9 mouse cellular contexts compared by ENCODE assay signal in the genomic region with DNA sequence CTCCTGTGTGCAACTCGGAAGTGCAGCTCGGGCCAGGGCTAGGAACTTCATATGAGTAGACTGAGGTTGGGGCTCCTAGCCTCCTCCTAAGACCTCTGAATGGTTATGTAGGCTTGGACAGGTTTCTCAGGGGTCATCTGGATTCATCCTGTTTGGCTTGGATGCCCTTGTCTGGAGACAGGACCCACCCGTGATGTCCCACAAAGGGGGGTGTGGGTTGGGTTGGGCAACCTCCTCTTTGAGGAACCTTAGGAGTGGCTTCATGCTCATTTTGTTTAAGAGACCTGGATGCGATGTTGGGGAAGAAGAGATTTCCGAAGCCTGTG. TPM values are rescaled to one million over a fixed set of nuclear protein-coding genes. Genes with fewer than 3 reads are reported as not detected.
DNase-seq lines count a peak whose midpoint lies in the region; ATAC-seq and TF ChIP-seq lines count a peak whose summit lies in the region.
"Had no signal": no experiment of that assay in that cellular context is flagged by ENCODE, and none has a peak within 500 bp of the region (broad histone marks: within the 10 kb centered on the region; RNA-seq: fewer than 3 reads in every experiment).

No protein-coding gene starts in this region.

- TF ChIP-seq CTCF in CH12.LX (conservative IDR thresholded peaks at IDR 0.05 in 1 of 2, IDR thresholded peaks at IDR 0.05 in 1 of 2; ENCODE audit: low read depth in 2 of 2, low read length in 2 of 2), result no peak

- peak overlapping the region; percentile 77 for H3K4me3 ChIP-seq in forebrain, embryonic 12.5 days (replicated peaks)
- H3K4me3 ChIP-seq in forebrain, embryonic 14.5 days (ENCODE audit: low read depth, low read length), result no peak overlapping the region
- H3K4me3 ChIP-seq in CH12.LX (replicated peaks in 1 of 3; ENCODE audit: low read depth in 2 of 3, low read length in 2 of 3, poor library complexity in 1 of 3), result no peak overlapping the region
- peak overlapping the region; percentile 89 for H3K4me3 ChIP-seq in heart, embryonic 13.5 days
- H3K4me3 ChIP-seq in liver, embryonic 12.5 days, result peak overlapping the region; percentile 96

- H3K9ac ChIP-seq in forebrain, embryonic 12.5 days, result peak overlapping the region; percentile 84; the same call in 1 of the 2 replicates
- H3K9ac ChIP-seq in forebrain, embryonic 14.5 days (ENCODE audit: low read length), result no peak overlapping the region; the same call in 1 of the 2 replicates
- no peak overlapping the region for H3K9ac ChIP-seq in CH12.LX (ENCODE audit: insufficient read depth, low read depth)
- H3K9ac ChIP-seq in heart, embryonic 13.5 days, result peak overlapping the region; percentile 100
- H3K9ac ChIP-seq in liver, embryonic 12.5 days, result peak overlapping the region; percentile 99

- H3K4me2 ChIP-seq in forebrain, embryonic 12.5 days, result peak overlapping the region; percentile 93
- no peak overlapping the region; the same call in 1 of the 2 replicates for H3K4me2 ChIP-seq in forebrain, embryonic 14.5 days (ENCODE audit: low read length)
- H3K4me2 ChIP-seq in CH12.LX (ENCODE audit: insufficient read depth, low read depth, poor library complexity, severe bottlenecking), result no peak overlapping the region
- peak overlapping the region; percentile 97 for H3K4me2 ChIP-seq in heart, embryonic 13.5 days
- H3K4me2 ChIP-seq in liver, embryonic 12.5 days, result peak overlapping the region; percentile 94

- no peaks in the 10 kb centered on the region for H3K27me3 ChIP-seq in forebrain, embryonic 12.5 days
- H3K27me3 ChIP-seq in forebrain, embryonic 14.5 days (replicated peaks; ENCODE audit: control insufficient read depth, insufficient read depth, low read length), result no peaks in the 10 kb centered on the region
- no peaks in the 10 kb centered on the region for H3K27me3 ChIP-seq in CH12.LX (replicated peaks)
- H3K27me3 ChIP-seq in heart, embryonic 13.5 days (replicated peaks), result no peaks in the 10 kb centered on the region
- H3K27me3 ChIP-seq in liver, embryonic 12.5 days (replicated peaks), result no peaks in the 10 kb centered on the region

- ATAC-seq in forebrain, embryonic 12.5 days (ENCODE audit: low FRiP score), result no peak
- no peak for ATAC-seq in forebrain, embryonic 14.5 days
- no peak for ATAC-seq in heart, embryonic 13.5 days (ENCODE audit: extremely low read depth, insufficient number of reproducible peaks, low FRiP score, low TSS enrichment)
- ATAC-seq in liver, embryonic 12.5 days, result no peak

- DNase-seq in forebrain, embryonic 14.5 days (ENCODE audit: low spot score), result no peak
- DNase-seq in CH12.LX (ENCODE audit: extremely low read depth), result no peak
- DNase-seq in testis, postnatal 14 days (ENCODE audit: low spot score), result no peak
- DNase-seq in adrenal gland, adult 8-10 months, result no peak
- no peak for DNase-seq in layer of hippocampus, adult 8-10 months (ENCODE audit: low spot score in 2 of 2)
- DNase-seq: kidney, adult 8-10 months had no signal

- peak overlapping the region; percentile 96 for H3K27ac ChIP-seq in forebrain, embryonic 12.5 days
- H3K27ac ChIP-seq in forebrain, embryonic 14.5 days (ENCODE audit: low read depth, low read length), result no peak overlapping the region; the same call in 1 of the 2 replicates
- H3K27ac ChIP-seq in CH12.LX (ENCODE audit: insufficient read depth, low read depth), result no peak overlapping the region
- peak overlapping the region; percentile 99 for H3K27ac ChIP-seq in heart, embryonic 13.5 days (replicated peaks)
- H3K27ac ChIP-seq in liver, embryonic 12.5 days, result peak overlapping the region; percentile 99

- TF ChIP-seq RAD21 in CH12.LX (IDR thresholded peaks at IDR 0.05; ENCODE audit: low read depth, low read length), result no peak

- no peak for TF ChIP-seq POLR2A in CH12.LX (IDR thresholded peaks at IDR 0.05; ENCODE audit: low read depth, low read length)

- dilution Hi-C loops in CH12.LX (cut with MboI; ENCODE audit: extremely low pct_ligation_motif_present, extremely low pct_unique_long_range_greater_than_20kb, low sequenced_read_pairs), result no loop called here

- no peak for TF ChIP-seq EP300 in CH12.LX (IDR thresholded peaks at IDR 0.05; ENCODE audit: low read length)

- in situ Hi-C loops in CH12.LX (cut with MboI; ENCODE audit: low pct_ligation_motif_present, low pct_unique_long_range_greater_than_20kb, low sequenced_read_pairs), result no loop called here

- peaks cover 37% of the 10 kb centered on the region for H3K36me3 ChIP-seq in forebrain, embryonic 12.5 days (replicated peaks)
- H3K36me3 ChIP-seq in forebrain, embryonic 14.5 days (ENCODE audit: control insufficient read depth, insufficient read depth, low read length), result peaks cover 31% of the 10 kb centered on the region
- peaks cover 37 to 61% of the 10 kb centered on the region in 2 experiments for H3K36me3 ChIP-seq in CH12.LX (replicated peaks in 1 of 2; ENCODE audit: control insufficient read depth in 1 of 2, insufficient read depth in 1 of 2, low read length in 1 of 2)
- peaks cover 63% of the 10 kb centered on the region for H3K36me3 ChIP-seq in heart, embryonic 13.5 days
- peaks cover 69% of the 10 kb centered on the region for H3K36me3 ChIP-seq in liver, embryonic 12.5 days

- no peaks in the 10 kb centered on the region for H3K9me3 ChIP-seq in forebrain, embryonic 12.5 days
- no peaks in the 10 kb centered on the region for H3K9me3 ChIP-seq in forebrain, embryonic 14.5 days (replicated peaks; ENCODE audit: control insufficient read depth, low read length)
- no peaks in the 10 kb centered on the region for H3K9me3 ChIP-seq in CH12.LX (replicated peaks; ENCODE audit: low read length)
- H3K9me3 ChIP-seq in heart, embryonic 13.5 days, result no peaks in the 10 kb centered on the region
- H3K9me3 ChIP-seq in liver, embryonic 12.5 days (replicated peaks), result no peaks in the 10 kb centered on the region

- WGBS in forebrain, embryonic 12.5 days, result 59% methylated on average over 5 of the region's 5 CpGs
- 59% methylated on average over 5 of the region's 5 CpGs for WGBS in forebrain, embryonic 14.5 days
- WGBS in heart, embryonic 13.5 days, result 49% methylated on average over 5 of the region's 5 CpGs
- 41% methylated on average over 5 of the region's 5 CpGs for WGBS in liver, embryonic 12.5 days (ENCODE audit: insufficient replicate concordance)

- peaks cover 10% of the 10 kb centered on the region; the same call in 1 of the 2 replicates for H3K79me2 ChIP-seq in CH12.LX (replicated peaks; ENCODE audit: control insufficient read depth, extremely low read depth, insufficient read depth, poor library complexity, severe bottlenecking)

- peaks cover 49% of the 10 kb centered on the region for H3K4me1 ChIP-seq in forebrain, embryonic 12.5 days
- H3K4me1 ChIP-seq in forebrain, embryonic 14.5 days (ENCODE audit: control insufficient read depth, insufficient read depth, low read length), result peaks cover 15% of the 10 kb centered on the region
- peaks cover 14 to 52% of the 10 kb centered on the region in 2 experiments for H3K4me1 ChIP-seq in CH12.LX (ENCODE audit: control insufficient read depth in 1 of 2, insufficient read depth in 2 of 2)
- H3K4me1 ChIP-seq in heart, embryonic 13.5 days, result peaks cover 50% of the 10 kb centered on the region
- peaks cover 82% of the 10 kb centered on the region for H3K4me1 ChIP-seq in liver, embryonic 12.5 days

RNA-seq across cellular contexts. Expression of a gene that starts 14.5 kb away (rescaled TPM):
- polyA plus RNA-seq in forebrain, embryonic 12.5 days (2016; fragmentation: Nextera tagmentation; extraction: Ambion mirVana), result 32.7 and 33.7 TPM in 2 replicates
- 25.1 and 33.2 TPM in 2 replicates for polyA plus RNA-seq in forebrain, embryonic 14.5 days (2014; fragmentation: Nextera tagmentation; extraction: Ambion mirVana)
- total RNA-seq in CH12.LX (2012; rRNA removed) (28.0 and 40.1 TPM in 2 replicates), CH12.LX (2014; rRNA removed) (24.0 and 24.4 TPM in 2 replicates)
- 57.4 and 60.5 TPM in 2 replicates for polyA plus RNA-seq in CH12.LX (2012; ENCODE audit: insufficient read length, low read depth)
- polyA plus RNA-seq in heart, embryonic 13.5 days (2015; fragmentation: Nextera tagmentation; extraction: Ambion mirVana), result 24.1 and 24.8 TPM in 2 replicates
- 34.6 and 35.2 TPM in 2 replicates for polyA plus RNA-seq in liver, embryonic 12.5 days (2016; fragmentation: Nextera tagmentation; extraction: Ambion mirVana)
- 10 to 100 TPM; 17.0 to 18.6 (median 17.9) TPM for total RNA-seq in adrenal gland, adult 8-10 months (2022)
- 10 to 100 TPM; 16.9 to 18.6 (median 17.8) TPM for total RNA-seq in layer of hippocampus, adult 8-10 months (2022)

RNA-seq across cellular contexts. Expression of a gene that starts 14.6 kb away (rescaled TPM):
- polyA plus RNA-seq in forebrain, embryonic 12.5 days (2016; fragmentation: Nextera tagmentation; extraction: Ambion mirVana), result 38.5 and 41.5 TPM in 2 replicates
- polyA plus RNA-seq in forebrain, embryonic 14.5 days (2014; fragmentation: Nextera tagmentation; extraction: Ambion mirVana), result 55.4 and 55.5 TPM in 2 replicates
- 30.5 and 31.0 TPM in 2 replicates for total RNA-seq in CH12.LX (2012; rRNA removed)
- 42.5 and 43.5 TPM in 2 replicates for total RNA-seq in CH12.LX (2014; rRNA removed)
- polyA plus RNA-seq in CH12.LX (2012; ENCODE audit: insufficient read length, low read depth), result 31.1 and 31.2 TPM in 2 replicates
- polyA plus RNA-seq in heart, embryonic 13.5 days (2015; fragmentation: Nextera tagmentation; extraction: Ambion mirVana), result 25.1 and 27.5 TPM in 2 replicates
- polyA plus RNA-seq in liver, embryonic 12.5 days (2016; fragmentation: Nextera tagmentation; extraction: Ambion mirVana), result 31.2 and 32.6 TPM in 2 replicates
- 10 to 100 TPM; 42.6 to 53.7 (median 48.3) TPM for total RNA-seq in adrenal gland, adult 8-10 months (2022)
- 10 to 100 TPM; 31.1 to 40.3 (median 33.1) TPM for total RNA-seq in layer of hippocampus, adult 8-10 months (2022)

RNA-seq across cellular contexts. Expression of a gene that starts 14.6 kb away (rescaled TPM):
- 1.6 and 2.7 TPM in 2 replicates for polyA plus RNA-seq in forebrain, embryonic 12.5 days (2016; fragmentation: Nextera tagmentation; extraction: Ambion mirVana)
- 1.8 and 3.6 TPM in 2 replicates for polyA plus RNA-seq in forebrain, embryonic 14.5 days (2014; fragmentation: Nextera tagmentation; extraction: Ambion mirVana)
- total RNA-seq in CH12.LX (2012; rRNA removed) (1.7 and 1.8 TPM in 2 replicates), CH12.LX (2014; rRNA removed) (1.8 and 2.5 TPM in 2 replicates)
- 1.1 and 2.6 TPM in 2 replicates for polyA plus RNA-seq in CH12.LX (2012; ENCODE audit: insufficient read length, low read depth)
- 1.2 and 2.1 TPM in 2 replicates for polyA plus RNA-seq in heart, embryonic 13.5 days (2015; fragmentation: Nextera tagmentation; extraction: Ambion mirVana)
- 2.3 and 2.7 TPM in 2 replicates for polyA plus RNA-seq in liver, embryonic 12.5 days (2016; fragmentation: Nextera tagmentation; extraction: Ambion mirVana)
- total RNA-seq in adrenal gland, adult 8-10 months (2022), result 1 to 10 TPM; 3.5 to 6.0 (median 5.1) TPM
- total RNA-seq in layer of hippocampus, adult 8-10 months (2022), result 1 to 10 TPM; 4.9 to 8.9 (median 7.0) TPM

RNA-seq across cellular contexts. Expression of a gene that starts 33.7 kb away (rescaled TPM):
- 11.1 and 12.2 TPM in 2 replicates for polyA plus RNA-seq in forebrain, embryonic 12.5 days (2016; fragmentation: Nextera tagmentation; extraction: Ambion mirVana)
- polyA plus RNA-seq in forebrain, embryonic 14.5 days (2014; fragmentation: Nextera tagmentation; extraction: Ambion mirVana), result 5.9 and 6.6 TPM in 2 replicates
- total RNA-seq in CH12.LX (2012; rRNA removed), result 2.6 and 3.4 TPM in 2 replicates
- 2.6 and 2.7 TPM in 2 replicates for total RNA-seq in CH12.LX (2014; rRNA removed)
- polyA plus RNA-seq in CH12.LX (2012; ENCODE audit: insufficient read length, low read depth), result 3.7 and 4.3 TPM in 2 replicates
- 2.6 and 3.3 TPM in 2 replicates for polyA plus RNA-seq in heart, embryonic 13.5 days (2015; fragmentation: Nextera tagmentation; extraction: Ambion mirVana)
- 5.0 and 6.2 TPM in 2 replicates for polyA plus RNA-seq in liver, embryonic 12.5 days (2016; fragmentation: Nextera tagmentation; extraction: Ambion mirVana)
- 10 to 100 TPM in 1 of 4 experiments, 1 to 10 TPM in 3; 4.1 to 11.1 (median 6.8) TPM for total RNA-seq in adrenal gland, adult 8-10 months (2022)
- total RNA-seq in layer of hippocampus, adult 8-10 months (2022), result 10 to 100 TPM in 3 of 4 experiments, 1 to 10 TPM in 1; 8.1 to 11.5 (median 10.8) TPM

Comparison
In these comparisons a context has a peak if more than half of its experiments do, and no peak if none do; other contexts are left out.
1. H3K27ac ChIP-seq: peak in forebrain, embryonic 12.5 days (single experiment), heart, embryonic 13.5 days (single experiment) and liver, embryonic 12.5 days (single experiment); none in forebrain, embryonic 14.5 days (single experiment) and CH12.LX (single experiment).
2. H3K4me2 ChIP-seq: peak in forebrain, embryonic 12.5 days (single experiment), heart, embryonic 13.5 days (single experiment) and liver, embryonic 12.5 days (single experiment); none in forebrain, embryonic 14.5 days (single experiment) and CH12.LX (single experiment).
3. H3K4me3 ChIP-seq: peak in forebrain, embryonic 12.5 days (single experiment), heart, embryonic 13.5 days (single experiment) and liver, embryonic 12.5 days (single experiment); none in forebrain, embryonic 14.5 days (single experiment) and CH12.LX (0 of 3).
4. H3K9ac ChIP-seq: peak in forebrain, embryonic 12.5 days (single experiment), heart, embryonic 13.5 days (single experiment) and liver, embryonic 12.5 days (single experiment); none in forebrain, embryonic 14.5 days (single experiment) and CH12.LX (single experiment).